Mouse (Mus musculus) brain, adult 2 months (tissue): ENCODE results near the gene Elavl4.

Source experiments
- DNase-seq: peaks from one replicate; pipeline ENCODE4 v3.0.0; 2011; ENCODE audit warnings: low read depth, low spot score

The Elavl4 gene

DNA sequence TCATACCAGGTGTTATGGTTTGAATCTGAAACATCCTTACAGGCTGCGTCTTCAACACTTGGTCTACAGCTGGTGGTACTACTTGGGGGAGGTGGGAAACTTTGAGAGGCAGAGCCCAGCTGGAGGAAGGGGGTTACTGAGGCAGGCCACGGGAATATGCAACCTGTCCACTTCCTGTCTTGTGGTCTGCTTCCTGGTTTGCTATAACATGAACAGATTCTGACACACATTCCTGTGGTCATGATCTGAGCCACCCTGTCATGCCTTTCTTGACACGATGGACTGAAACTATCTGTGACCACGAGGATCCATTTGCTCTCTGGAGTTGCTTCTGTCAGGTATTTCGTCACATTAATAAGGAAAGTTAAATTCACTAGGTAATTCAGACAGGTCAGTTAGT is 179.7 kb downstream of the Elavl4 start:
- no peak for DNase-seq

DNA sequence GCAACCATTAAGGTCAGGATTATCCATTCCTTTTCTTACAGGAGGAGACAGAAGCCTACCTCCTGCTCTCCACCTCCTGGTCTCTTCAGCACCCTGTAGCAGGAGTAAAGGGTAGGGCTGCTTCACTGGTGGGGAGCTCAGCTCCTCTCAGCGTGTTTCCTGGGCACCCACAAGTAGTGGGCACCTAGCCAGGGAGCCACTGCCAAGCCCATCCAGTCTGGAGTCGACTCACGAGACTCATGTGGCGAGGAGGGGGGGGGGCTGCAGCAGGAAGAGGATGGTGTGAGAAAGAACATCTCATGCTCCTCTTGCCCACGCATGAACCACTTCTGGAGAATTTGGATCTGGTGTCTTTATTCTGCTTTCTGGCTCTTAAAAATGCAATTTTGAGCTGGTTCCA is 186.5 kb downstream of the Elavl4 start:
- peak; percentile 83 for DNase-seq

DNA sequence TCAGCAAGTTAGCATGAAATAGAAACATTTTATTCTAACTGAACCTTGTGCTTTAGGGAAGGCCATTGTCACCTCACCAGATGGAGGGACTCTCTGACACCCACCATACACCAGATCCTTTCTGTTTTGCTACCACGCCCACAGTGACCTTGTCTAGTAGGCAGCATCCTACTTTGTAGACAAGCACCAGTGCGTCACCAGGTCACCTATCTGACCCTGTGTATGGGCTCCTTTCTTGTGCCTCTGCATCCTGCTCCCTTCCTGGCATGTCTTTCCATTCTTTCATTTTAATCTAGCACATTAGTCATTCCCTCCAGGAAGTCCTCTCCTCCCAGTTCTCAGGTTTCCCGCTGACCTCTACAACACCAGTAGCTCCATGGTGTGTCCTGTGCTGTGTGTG is 190.1 kb downstream of the Elavl4 start:
- DNase-seq, result no peak

DNA sequence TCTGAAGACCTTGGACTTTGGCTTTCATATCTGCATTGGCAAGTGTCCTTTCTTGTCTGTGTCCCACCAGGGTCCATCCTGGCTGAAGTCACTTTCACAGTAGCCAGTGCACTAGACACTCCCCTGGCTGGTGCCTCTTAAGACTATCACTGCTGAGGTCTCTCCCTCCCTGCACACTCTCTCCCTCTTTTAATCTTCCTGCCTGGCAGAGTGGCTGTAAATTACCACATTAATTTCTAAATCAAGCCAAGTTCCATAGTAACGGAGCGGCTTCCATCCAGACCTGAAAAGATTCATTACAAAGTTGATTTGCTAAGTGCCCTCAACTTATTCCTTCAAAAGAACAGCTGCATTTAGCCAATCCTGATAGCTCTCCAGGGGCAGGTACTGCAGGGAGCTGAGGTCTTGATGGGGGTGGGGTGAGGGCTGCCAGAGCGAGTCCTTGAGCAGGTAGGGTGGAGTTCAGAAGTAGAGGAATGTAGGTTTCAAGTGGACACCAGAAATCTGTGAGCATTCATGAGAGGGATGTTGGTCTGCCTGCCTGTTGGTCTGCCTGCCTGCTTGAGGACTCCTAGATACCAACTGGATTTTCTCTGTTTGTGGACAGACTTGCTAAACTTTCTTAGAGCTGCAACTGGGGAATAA is 194.1 kb downstream of the Elavl4 start:
- peak; percentile 15 for DNase-seq

DNA sequence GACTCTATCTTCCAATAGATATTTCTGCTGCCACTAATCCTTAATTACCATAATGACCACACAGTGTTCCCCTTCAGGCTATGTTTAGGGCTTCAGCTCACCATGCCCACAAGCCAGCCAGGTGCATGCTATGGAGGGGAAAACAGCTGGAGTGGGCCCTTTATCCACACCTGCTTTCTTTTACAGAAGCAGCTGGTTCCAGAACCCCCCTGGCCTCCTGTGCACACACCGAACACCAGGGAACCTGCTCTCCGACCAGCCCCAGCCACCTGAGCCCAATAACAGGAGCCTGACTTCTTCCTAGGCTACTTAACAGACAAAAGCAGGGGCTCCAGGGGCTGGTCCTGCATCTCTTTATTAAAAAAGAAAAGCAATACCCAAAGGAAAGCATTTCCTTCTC is 195.8 kb downstream of the Elavl4 start:
- no peak for DNase-seq
